Mouse (Mus musculus) kidney, adult 9 months (tissue): Measurements from ENCODE around the gene Ssrp1.

Experiments
- DNase-seq: peaks from one replicate; pipeline ENCODE4 v3.0.0; 2022

Ssrp1 gene

GRCm38 (mm10) chr2:85038336-85038735 is 1.3 kb downstream of the Ssrp1 start:
- DNase-seq: no peak

- no peak for DNase-seq
Measured at GRCm38 (mm10) chr2:85043623-85044022, 6.6 kb downstream of the Ssrp1 start.

- peak; percentile 2 for DNase-seq
Measured at GRCm38 (mm10) chr2:85046222-85046621, 9.2 kb downstream of the Ssrp1 start.

- DNase-seq: peak; percentile 51
Measured at GRCm38 (mm10) chr2:85047081-85047480, 10.0 kb downstream of the Ssrp1 start.

GRCm38 (mm10) chr2:85047596-85048167 is 10.6 kb downstream of the Ssrp1 start, which contains the start of gene Tnks1bp1:
Gene Tnks1bp1, plus strand, starts transcription at chr2:85048022.
- DNase-seq: peak; percentile 100

GRCm38 (mm10) chr2:85048168-85048751 is 11.2 kb downstream of the Ssrp1 start:
- DNase-seq: peak; percentile 56

GRCm38 (mm10) chr2:85049277-85049676 is 12.2 kb downstream of the Ssrp1 start:
- DNase-seq: peak; percentile 17

- DNase-seq: peak; percentile 57
Measured at GRCm38 (mm10) chr2:85050001-85050634, 13.1 kb downstream of the Ssrp1 start.

GRCm38 (mm10) chr2:85050746-85051145 is 13.7 kb downstream of the Ssrp1 start:
- no peak for DNase-seq

GRCm38 (mm10) chr2:85053192-85053816 is 16.3 kb downstream of the Ssrp1 start:
- no peak for DNase-seq

GRCm38 (mm10) chr2:85056711-85057110 is 19.7 kb downstream of the Ssrp1 start:
- no peak for DNase-seq

- no peak for DNase-seq
Measured at GRCm38 (mm10) chr2:85059677-85060076, 22.6 kb downstream of the Ssrp1 start.

GRCm38 (mm10) chr2:85060591-85061060 is 23.6 kb downstream of the Ssrp1 start:
- DNase-seq: peak; percentile 93

- peak; percentile 73 for DNase-seq
Measured at GRCm38 (mm10) chr2:85061107-85061541, 24.1 kb downstream of the Ssrp1 start.

GRCm38 (mm10) chr2:85065141-85065875 is 28.3 kb downstream of the Ssrp1 start:
- peak; percentile 56 for DNase-seq

GRCm38 (mm10) chr2:85066937-85067336 is 29.9 kb downstream of the Ssrp1 start:
- DNase-seq: peak; percentile 73

- DNase-seq: peak; percentile 8
Measured at GRCm38 (mm10) chr2:85067903-85068625, 31.0 kb downstream of the Ssrp1 start.

GRCm38 (mm10) chr2:85068626-85069025 is 31.6 kb downstream of the Ssrp1 start:
- DNase-seq: no peak

- peak; percentile 38 for DNase-seq
Measured at GRCm38 (mm10) chr2:85070086-85070485, 33.1 kb downstream of the Ssrp1 start.

GRCm38 (mm10) chr2:85071921-85072320 is 34.9 kb downstream of the Ssrp1 start:
- DNase-seq: peak; percentile 93

- DNase-seq: no peak
Measured at GRCm38 (mm10) chr2:85073751-85074150, 36.7 kb downstream of the Ssrp1 start.
